Mouse (Mus musculus) hematopoietic stem cell, adult 5-6 weeks (primary cell): Measurements from ENCODE around the gene Zfp287. TPM values are rescaled to one million over a fixed set of nuclear protein-coding genes. Genes with fewer than 3 reads are reported as not detected.

Experiments
- ATAC-seq, 2 experiments: fragments of 125-278 bp in 1 of 2; replicated peaks in 1 of 2; 2 replicates each; pipeline ENCODE4 v1.8.0; 2016 to 2017; ENCODE audit warnings: inconsistent platforms in 2 of 2, mild to moderate bottlenecking in 2 of 2, moderate number of reproducible peaks in 2 of 2, low read depth in 1 of 2, moderate TSS enrichment in 1 of 2; ENCODE audit not compliant: low FRiP score in 2 of 2, poor library complexity in 2 of 2, severe bottlenecking in 2 of 2, insufficient read depth in 1 of 2, low TSS enrichment in 1 of 2
- total RNA-seq: library from RNA; stranded (forward); fragments of 172-1452, 232-1000 nt; gene quantifications from 2 replicates; pipeline ENCODE4 v1.2.3, GENCODE M21; 2017

Zfp287 gene
- total RNA-seq, 1 experiment from 2014 or later: 7.3 TPM

GRCm38 (mm10) chr11:62728276-62728675, 3.4 kb downstream of the Zfp287 start:
- no peak for ATAC-seq

DNA sequence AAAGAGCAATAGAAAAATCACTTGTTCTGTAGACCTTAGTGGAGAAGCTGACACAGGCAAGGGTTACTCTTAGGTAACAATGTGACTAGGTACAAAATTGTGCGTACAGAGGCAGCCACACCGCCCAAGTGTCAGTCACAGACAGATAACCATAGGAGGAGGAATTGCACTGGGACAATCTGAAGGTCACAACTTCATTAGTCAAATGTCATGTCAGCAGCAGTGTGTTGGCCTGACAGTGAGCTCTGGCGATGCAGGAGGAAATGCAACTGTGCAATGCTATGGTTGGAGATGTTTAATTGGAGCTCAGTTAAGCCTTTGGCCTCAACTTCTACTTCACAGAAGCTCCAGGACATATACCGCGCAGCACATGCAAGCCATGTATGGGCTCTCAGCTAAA, 21.0 kb downstream of the Zfp287 start:
- no peak for ATAC-seq

GRCm38 (mm10) chr11:62708252-62708651, 23.5 kb downstream of the Zfp287 start:
- no peak for ATAC-seq

- no peak for ATAC-seq
Measured at GRCm38 (mm10) chr11:62706141-62706540, 25.6 kb downstream of the Zfp287 start.

- ATAC-seq: no peak
Measured at GRCm38 (mm10) chr11:62701218-62701617, 30.5 kb downstream of the Zfp287 start.

DNA sequence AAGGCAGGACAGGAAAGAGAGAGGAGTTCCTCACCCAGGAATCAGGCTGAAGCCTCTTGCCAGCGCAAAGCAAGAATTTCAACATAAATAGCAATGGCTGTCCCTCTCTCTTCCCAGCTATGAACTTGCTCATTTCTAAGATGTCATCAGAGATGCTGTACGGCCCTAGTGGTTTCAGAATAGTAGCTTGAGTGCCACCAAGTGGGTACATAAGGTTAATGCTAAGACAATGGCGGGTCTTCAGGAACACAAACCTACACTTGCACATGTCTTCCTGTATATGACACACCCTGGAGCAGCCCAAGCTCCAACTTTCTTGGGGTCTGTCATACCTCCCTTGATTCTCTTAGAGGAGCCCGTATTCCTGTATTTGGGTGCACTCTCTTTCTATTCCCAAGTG, 32.0 kb downstream of the Zfp287 start:
- ATAC-seq: peak; percentile 22 to 39; a peak in 3 of 4 replicates

DNA sequence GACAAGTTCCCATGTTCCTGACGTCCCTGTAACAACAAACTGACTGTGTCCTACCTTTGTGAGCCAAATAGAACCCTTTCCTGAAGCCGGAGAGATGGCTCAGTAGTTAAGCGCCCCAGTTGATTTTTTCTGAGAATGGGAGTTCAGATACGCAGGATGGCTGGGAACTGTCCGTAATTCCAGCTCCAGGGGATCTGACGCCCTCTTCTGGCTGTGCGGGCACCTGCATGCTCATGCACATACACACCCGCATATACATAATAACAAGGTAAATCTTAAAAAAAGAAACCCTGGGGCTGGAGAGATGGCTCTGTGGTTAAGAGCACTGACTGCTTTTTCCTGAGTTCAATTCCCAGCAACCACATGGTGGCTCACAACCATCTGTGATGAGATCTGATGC, 36.6 kb downstream of the Zfp287 start:
- ATAC-seq: no peak

GRCm38 (mm10) chr11:62693299-62694184, 38.2 kb downstream of the Zfp287 start:
- peak; percentile 92 to 95 for ATAC-seq

GRCm38 (mm10) chr11:62691592-62691991, 40.1 kb downstream of the Zfp287 start:
- ATAC-seq: no peak

DNA sequence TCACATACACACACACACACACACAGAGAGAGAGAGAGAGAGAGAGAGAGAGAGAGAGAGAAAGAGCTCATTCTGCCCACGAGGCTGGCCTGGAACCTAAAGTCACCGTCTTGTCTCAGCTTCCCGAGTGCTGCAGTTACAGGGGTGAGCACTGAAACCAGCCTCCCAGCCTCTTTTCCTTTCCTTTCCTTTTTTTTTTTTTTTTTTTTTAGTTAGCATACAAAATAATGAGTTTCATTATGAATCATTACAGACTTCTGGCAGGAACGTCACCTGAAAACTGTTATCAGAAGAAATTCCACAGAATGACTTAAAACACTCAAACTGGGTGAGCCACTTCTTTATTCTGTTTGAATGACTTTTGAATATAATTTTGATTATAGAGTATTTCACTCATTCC, 51.8 kb downstream of the Zfp287 start:
- ATAC-seq: no peak

DNA sequence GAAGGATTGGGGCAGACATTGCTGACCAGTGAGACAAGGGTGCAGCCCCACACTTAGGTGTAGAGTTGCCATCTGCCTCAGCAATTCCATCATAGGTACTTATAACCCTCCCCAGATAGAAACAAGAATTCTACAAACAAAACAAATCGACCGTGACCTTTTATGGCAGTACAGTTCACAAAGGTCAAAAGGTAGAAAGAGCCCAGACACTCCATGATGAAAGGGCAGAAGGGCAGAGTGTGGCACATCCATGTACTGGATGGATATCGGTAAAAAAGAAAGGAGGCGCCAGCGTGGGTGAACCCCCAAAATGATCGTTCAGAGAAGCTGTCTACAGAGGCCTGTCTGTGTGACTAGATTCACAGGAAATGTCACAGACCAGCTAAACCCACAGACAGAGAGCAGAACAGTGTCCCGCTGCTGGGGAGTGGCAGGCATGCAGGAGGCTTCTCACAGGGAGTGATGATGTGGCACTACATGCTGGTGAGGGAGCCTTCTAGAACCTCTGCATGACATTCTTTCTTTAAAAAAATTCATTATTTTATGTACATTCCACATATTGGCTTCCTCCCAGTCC, 52.8 kb downstream of the Zfp287 start:
- ATAC-seq: no peak

DNA sequence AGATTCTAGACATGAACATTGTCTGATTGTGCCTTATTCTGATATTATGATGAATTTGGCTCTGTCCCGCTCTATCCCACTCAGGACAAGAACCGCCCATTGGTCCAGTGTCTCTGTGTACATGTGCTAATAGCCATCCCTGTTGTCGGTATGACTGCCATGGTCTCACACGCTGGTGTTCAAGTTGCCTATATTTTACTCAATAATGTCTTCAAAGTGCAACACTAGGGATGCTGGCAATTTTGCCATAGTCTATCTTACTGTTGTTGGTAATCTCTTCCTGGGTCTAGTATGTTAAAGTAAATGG, 55.5 kb downstream of the Zfp287 start:
- ATAC-seq: no peak

- peak; percentile 94 to 98 for ATAC-seq
Measured at GRCm38 (mm10) chr11:62675480-62676289, 56.0 kb downstream of the Zfp287 start.

GRCm38 (mm10) chr11:62670006-62670405, 61.7 kb downstream of the Zfp287 start:
- no peak for ATAC-seq

- no peak for ATAC-seq
Measured at GRCm38 (mm10) chr11:62669471-62669870, 62.2 kb downstream of the Zfp287 start.

DNA sequence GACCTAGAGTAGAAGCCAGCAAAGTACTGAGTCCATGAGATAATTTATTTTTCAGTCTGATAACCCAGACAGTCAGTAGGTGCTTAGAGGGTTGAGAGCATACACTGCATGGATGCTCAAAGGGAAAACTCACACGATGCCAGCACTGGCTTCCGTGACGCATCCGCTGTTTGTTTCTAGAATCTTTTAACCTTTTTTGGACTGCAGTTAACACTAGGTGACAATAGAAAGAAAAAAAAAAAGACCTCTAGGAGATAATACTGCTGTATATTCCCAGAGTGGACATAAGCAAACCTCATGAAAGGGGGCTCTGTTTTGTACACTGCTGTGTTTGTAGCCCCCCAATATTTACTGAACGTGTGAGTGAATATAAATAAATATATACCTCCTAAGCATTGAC, 62.7 kb downstream of the Zfp287 start:
- ATAC-seq: no peak

- ATAC-seq: peak; percentile 12 to 36; a peak in 1 of 4 replicates
Measured at GRCm38 (mm10) chr11:62664250-62664649, 67.5 kb downstream of the Zfp287 start.

- no peak for ATAC-seq
Measured at GRCm38 (mm10) chr11:62660885-62661284, 70.8 kb downstream of the Zfp287 start.
